ENCODE assay signal across 19 mouse cellular contexts in genomic region chr19:38383769-38384168, GRCm38 (mm10).
"Had no signal": no experiment of that assay in that cellular context is flagged by ENCODE, and none has a peak within 500 bp of the region (broad histone marks: within the 10 kb centered on the region; RNA-seq: fewer than 3 reads in every experiment).

No protein-coding gene starts in this region.

- H3K27me3 ChIP-seq: midbrain, embryonic 12.5 days; neural tube, embryonic 13.5 days; neural tube, embryonic 15.5 days had no signal

- H3K4me1 ChIP-seq: midbrain, embryonic 10.5 days; midbrain, embryonic 12.5 days; neural tube, embryonic 13.5 days; neural tube, embryonic 15.5 days had no signal

- H3K9ac ChIP-seq: lung, embryonic 14.5 days; midbrain, embryonic 12.5 days; neural tube, embryonic 13.5 days; neural tube, embryonic 15.5 days had no signal

- H3K4me2 ChIP-seq: lung, embryonic 14.5 days; midbrain, embryonic 12.5 days; neural tube, embryonic 13.5 days; neural tube, embryonic 15.5 days had no signal

- H3K27ac ChIP-seq: midbrain, embryonic 10.5 days; midbrain, embryonic 12.5 days; neural tube, embryonic 13.5 days; neural tube, embryonic 15.5 days had no signal

- H3K36me3 ChIP-seq: midbrain, embryonic 10.5 days; midbrain, embryonic 12.5 days; neural tube, embryonic 13.5 days; neural tube, embryonic 15.5 days had no signal

- H3K9me3 ChIP-seq: midbrain, embryonic 10.5 days; midbrain, embryonic 12.5 days; neural tube, embryonic 13.5 days; neural tube, embryonic 15.5 days had no signal

- H3K4me3 ChIP-seq: midbrain, embryonic 10.5 days; midbrain, embryonic 12.5 days; myocyte; neural tube, embryonic 13.5 days; neural tube, embryonic 15.5 days had no signal

- DNase-seq: lung, adult 18-20 months; lung, embryonic 14.5 days; lung, postnatal 10 days; lung, postnatal 4 days; midbrain, embryonic 14.5 days; retina, postnatal 1 day; right cerebral cortex, adult 18-20 months; right cerebral cortex, postnatal 25 days; right cerebral cortex, postnatal 4 days; spleen, adult 18-20 months; thymus, adult 18-20 months; thymus, postnatal 14 days; thymus, postnatal 36 days had no signal

- ATAC-seq: midbrain, embryonic 16.5 days had no signal
